Mouse (Mus musculus): ENCODE measurements around the gene Mrgpra1.
"Not testable (repeated sequence)": the region's sequence is repeated elsewhere in the genome, so short reads cannot be mapped to it uniquely, and the experiment has no call there.

Mrgpra1 gene

GRCm38 (mm10) chr7:47354140-47354539 is at the start of gene Mrgpra1:
Gene Mrgpra1 (minus strand): TSS chr7:47354240.
- DNase-seq (ENCODE audit: low spot score in 2 of 2): no peak

- DNase-seq (ENCODE audit: low spot score in 2 of 2): no peak
Observed at GRCm38 (mm10) chr7:47401125-47401524, 47.1 kb upstream of the Mrgpra1 start.

GRCm38 (mm10) chr7:47348421-47348820 is 5.6 kb downstream of the Mrgpra1 start:
- DNase-seq (ENCODE audit: low spot score in 2 of 2): no peak

GRCm38 (mm10) chr7:47345905-47346478 is 8.0 kb downstream of the Mrgpra1 start:
- no peak for DNase-seq (ENCODE audit: low spot score in 2 of 2)

GRCm38 (mm10) chr7:47341887-47342286 is 12.2 kb downstream of the Mrgpra1 start:
- not testable (repeated sequence) for DNase-seq (ENCODE audit: low spot score in 2 of 2)

GRCm38 (mm10) chr7:47341389-47341788 is 12.7 kb downstream of the Mrgpra1 start:
- not testable (repeated sequence) for DNase-seq (ENCODE audit: low spot score in 2 of 2)

- no peak for DNase-seq (ENCODE audit: low spot score in 2 of 2)
Observed at GRCm38 (mm10) chr7:47318299-47318698, 35.7 kb downstream of the Mrgpra1 start.

GRCm38 (mm10) chr7:47312289-47312688 is 41.8 kb downstream of the Mrgpra1 start:
- DNase-seq (ENCODE audit: low spot score in 2 of 2): no peak

- no peak for DNase-seq (ENCODE audit: low spot score in 2 of 2)
Observed at GRCm38 (mm10) chr7:47309855-47310254, 44.2 kb downstream of the Mrgpra1 start.

GRCm38 (mm10) chr7:47304661-47305060 is 49.4 kb downstream of the Mrgpra1 start:
- DNase-seq (ENCODE audit: low spot score in 2 of 2): not testable (repeated sequence)

GRCm38 (mm10) chr7:47299612-47300011 is 54.4 kb downstream of the Mrgpra1 start:
- not testable (repeated sequence) for DNase-seq (ENCODE audit: low spot score in 2 of 2)

All from thymus, postnatal 10 days (tissue).